Comparison of ENCODE assay signal across 13 mouse cellular contexts in the genomic region with DNA sequence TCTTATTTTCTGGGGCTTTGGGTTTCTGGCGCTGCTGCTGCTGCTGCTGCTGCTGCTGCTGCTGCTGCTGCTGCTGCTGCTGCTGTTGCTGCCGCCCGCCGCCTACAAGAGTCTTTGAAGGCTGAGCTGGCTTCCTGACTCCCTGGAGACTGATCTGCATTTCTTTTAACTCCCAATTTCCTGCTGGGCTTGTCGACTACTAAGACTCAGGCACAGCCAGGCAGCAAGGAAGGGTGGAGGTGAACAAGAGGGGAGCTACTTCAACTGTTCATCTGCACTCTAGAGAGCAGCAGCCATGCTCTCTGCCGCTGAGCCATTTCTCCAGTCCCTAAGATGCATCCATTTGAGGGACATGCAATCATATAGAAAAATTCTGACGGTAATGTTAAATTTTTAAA. TPM values are rescaled to one million over a fixed set of nuclear protein-coding genes. Genes with fewer than 3 reads are reported as not detected.
DNase-seq lines count a peak whose midpoint lies in the region; ATAC-seq and TF ChIP-seq lines count a peak whose summit lies in the region.
"Had no signal": no experiment of that assay in that cellular context is flagged by ENCODE, and none has a peak within 500 bp of the region (broad histone marks: within the 10 kb centered on the region; RNA-seq: fewer than 3 reads in every experiment).

No protein-coding gene starts in this region.

- no peaks in the 10 kb centered on the region for H3K9me3 ChIP-seq in forebrain, postnatal 0 days (ENCODE audit: low read length)
- H3K9me3 ChIP-seq in forebrain, embryonic 15.5 days = no peaks in the 10 kb centered on the region
- peaks cover under 1% of the 10 kb centered on the region; the same call in 1 of the 2 replicates for H3K9me3 ChIP-seq in hindbrain, embryonic 14.5 days (ENCODE audit: control insufficient read depth, low read length)
- no peaks in the 10 kb centered on the region for H3K9me3 ChIP-seq in midbrain, postnatal 0 days (ENCODE audit: low read length)

- H3K27me3 ChIP-seq in forebrain, postnatal 0 days (ENCODE audit: insufficient read depth, low read length) = no peaks in the 10 kb centered on the region
- no peaks in the 10 kb centered on the region for H3K27me3 ChIP-seq in forebrain, embryonic 15.5 days
- no peaks in the 10 kb centered on the region for H3K27me3 ChIP-seq in hindbrain, embryonic 14.5 days (ENCODE audit: control insufficient read depth, insufficient read depth, low read length)
- H3K27me3 ChIP-seq in midbrain, postnatal 0 days (ENCODE audit: insufficient read depth, low read length) = no peaks in the 10 kb centered on the region

- TF ChIP-seq CTCF in forebrain, postnatal 0 days (IDR thresholded peaks at IDR 0.05; ENCODE audit: low read depth) = no peak
- no peak for TF ChIP-seq CTCF in brain, embryonic 14.5 days (IDR thresholded peaks at IDR 0.05; ENCODE audit: borderline replicate concordance, extremely low read depth, insufficient read depth, insufficient read length)
- TF ChIP-seq CTCF in midbrain, postnatal 0 days (IDR thresholded peaks at IDR 0.05) = no peak

- no peak for TF ChIP-seq POLR2A in brain, embryonic 14.5 days (IDR thresholded peaks at IDR 0.05; ENCODE audit: borderline replicate concordance, extremely low read depth, insufficient read depth, insufficient read length, poor library complexity, severe bottlenecking)

- WGBS in forebrain, postnatal 0 days = 3% methylated on average over 7 of the region's 7 CpGs
- WGBS in forebrain, embryonic 15.5 days = 5% methylated on average over 7 of the region's 7 CpGs
- 4% methylated on average over 7 of the region's 7 CpGs for WGBS in hindbrain, embryonic 14.5 days
- 2% methylated on average over 7 of the region's 7 CpGs for WGBS in midbrain, postnatal 0 days

- peak; percentile 23; the same call in 1 of the 2 replicates for ATAC-seq in forebrain, postnatal 0 days
- ATAC-seq in forebrain, embryonic 15.5 days (replicated peaks) = no peak
- no peak for ATAC-seq in hindbrain, embryonic 14.5 days (ENCODE audit: low FRiP score)
- ATAC-seq in midbrain, postnatal 0 days (ENCODE audit: low FRiP score) = no peak

- H3K9ac ChIP-seq in forebrain, postnatal 0 days = no peak overlapping the region
- no peak overlapping the region for H3K9ac ChIP-seq in forebrain, embryonic 15.5 days (replicated peaks)
- peak overlapping the region; percentile 31; the same call in 1 of the 2 replicates for H3K9ac ChIP-seq in hindbrain, embryonic 14.5 days
- H3K9ac ChIP-seq in midbrain, postnatal 0 days (replicated peaks; ENCODE audit: low read length, poor library complexity, severe bottlenecking) = no peak overlapping the region

- H3K36me3 ChIP-seq in forebrain, postnatal 0 days (ENCODE audit: insufficient read depth) = no peaks in the 10 kb centered on the region
- H3K36me3 ChIP-seq in forebrain, embryonic 15.5 days = no peaks in the 10 kb centered on the region
- H3K36me3 ChIP-seq in hindbrain, embryonic 14.5 days (replicated peaks; ENCODE audit: control insufficient read depth, insufficient read depth) = no peaks in the 10 kb centered on the region
- H3K36me3 ChIP-seq in midbrain, postnatal 0 days (ENCODE audit: insufficient read depth, low read length) = no peaks in the 10 kb centered on the region

- H3K27ac ChIP-seq in forebrain, postnatal 0 days (ENCODE audit: low read depth, low read length) = no peak overlapping the region
- no peak overlapping the region for H3K27ac ChIP-seq in forebrain, embryonic 15.5 days (replicated peaks)
- H3K27ac ChIP-seq in hindbrain, embryonic 14.5 days = peak overlapping the region; percentile 50
- peak overlapping the region; percentile 44 for H3K27ac ChIP-seq in midbrain, postnatal 0 days (ENCODE audit: low read depth, low read length)

- 0 out of 2 replicates have a peak overlapping the region, but pooled peaks have one; percentile 3 for H3K4me2 ChIP-seq in forebrain, postnatal 0 days (ENCODE audit: low read depth)
- no peak overlapping the region for H3K4me2 ChIP-seq in forebrain, embryonic 15.5 days (replicated peaks)
- peak overlapping the region; percentile 27; the same call in 1 of the 2 replicates for H3K4me2 ChIP-seq in hindbrain, embryonic 14.5 days (replicated peaks)
- H3K4me2 ChIP-seq in midbrain, postnatal 0 days (ENCODE audit: low read depth, low read length, poor library complexity, severe bottlenecking) = no peak overlapping the region

- DNase-seq in forebrain, postnatal 0 days = peak; percentile 23
- peak; percentile 74 for DNase-seq in brain, embryonic 14.5 days (ENCODE audit: low read depth)
- DNase-seq in hindbrain, embryonic 14.5 days (ENCODE audit: low spot score) = peak; percentile 42
- peak; percentile 31 for DNase-seq in midbrain, postnatal 0 days (ENCODE audit: low spot score)
- no peak for DNase-seq in c-Kit-positive CD71-positive TER-119-positive erythroid progenitor cells, embryonic 14.5 days (ENCODE audit: low spot score)
- no peak for DNase-seq in right cerebral cortex, postnatal 4 days
- DNase-seq in testis, postnatal 14 days (ENCODE audit: low spot score) = no peak
- DNase-seq: adrenal gland, postnatal 36 days; cerebellum, adult 2 months; gastrocnemius, postnatal 25 days; kidney, adult 8-10 months had no signal

- no peak overlapping the region for H3K4me3 ChIP-seq in forebrain, postnatal 0 days (ENCODE audit: low read depth, low read length)
- H3K4me3 ChIP-seq in forebrain, embryonic 15.5 days = no peak overlapping the region
- no peak overlapping the region for H3K4me3 ChIP-seq in hindbrain, embryonic 14.5 days (replicated peaks; ENCODE audit: low read length)
- no peak overlapping the region for H3K4me3 ChIP-seq in midbrain, postnatal 0 days (ENCODE audit: low read depth, low read length)

- H3K4me1 ChIP-seq in forebrain, postnatal 0 days (ENCODE audit: insufficient read depth) = no peaks in the 10 kb centered on the region
- no peaks in the 10 kb centered on the region for H3K4me1 ChIP-seq in forebrain, embryonic 15.5 days
- H3K4me1 ChIP-seq in hindbrain, embryonic 14.5 days (replicated peaks; ENCODE audit: control insufficient read depth, insufficient read depth, low read length) = no peaks in the 10 kb centered on the region; the same call in 1 of the 2 replicates
- no peaks in the 10 kb centered on the region for H3K4me1 ChIP-seq in midbrain, postnatal 0 days (ENCODE audit: insufficient read depth, low read length)

RNA-seq across cellular contexts. Expression of gene Cfap57, which starts 30.8 kb away (rescaled TPM):
- 0.69 and 2.0 TPM in 2 replicates for total RNA-seq in forebrain, postnatal 0 days (2014; rRNA removed)
- polyA plus RNA-seq in forebrain, postnatal 0 days (2015; fragmentation: Nextera tagmentation; extraction: Ambion mirVana) = 0.89 and 1.3 TPM in 2 replicates
- polyA plus RNA-seq in forebrain, embryonic 15.5 days (2015; fragmentation: Nextera tagmentation; extraction: Ambion mirVana) = 0.52 and 0.73 TPM in 2 replicates
- polyA plus RNA-seq in brain, embryonic 14.5 days (2012; rRNA removed) = 0.72 and 1.5 TPM in 2 replicates
- 1.7 and 3.1 TPM in 2 replicates for polyA plus RNA-seq in hindbrain, embryonic 14.5 days (2014; fragmentation: Nextera tagmentation; extraction: Ambion mirVana)
- total RNA-seq in midbrain, postnatal 0 days (2014; rRNA removed) = 0.82 and 1.1 TPM in 2 replicates
- 1.4 TPM in 2 replicates for polyA plus RNA-seq in midbrain, postnatal 0 days (2015; fragmentation: Nextera tagmentation; extraction: Ambion mirVana)
- total RNA-seq: adrenal gland, postnatal 36 days; gastrocnemius, postnatal 25 days; liver, adult 2 months had no signal
- polyA plus RNA-seq: liver, adult 2 months had no signal

RNA-seq across cellular contexts. Expression of gene Ebna1bp2, which starts 30.9 kb away (rescaled TPM):
- total RNA-seq in forebrain, postnatal 0 days (2014; rRNA removed) = 48.9 and 56.3 TPM in 2 replicates
- 97.7 and 104 TPM in 2 replicates for polyA plus RNA-seq in forebrain, postnatal 0 days (2015; fragmentation: Nextera tagmentation; extraction: Ambion mirVana)
- 140 and 150 TPM in 2 replicates for polyA plus RNA-seq in forebrain, embryonic 15.5 days (2015; fragmentation: Nextera tagmentation; extraction: Ambion mirVana)
- polyA plus RNA-seq in brain, embryonic 14.5 days (2012; rRNA removed) = 67.7 and 74.9 TPM in 2 replicates
- 102 TPM in 2 replicates for polyA plus RNA-seq in hindbrain, embryonic 14.5 days (2014; fragmentation: Nextera tagmentation; extraction: Ambion mirVana)
- total RNA-seq in midbrain, postnatal 0 days (2014; rRNA removed) = 29.4 and 40.7 TPM in 2 replicates
- 76.7 and 83.8 TPM in 2 replicates for polyA plus RNA-seq in midbrain, postnatal 0 days (2015; fragmentation: Nextera tagmentation; extraction: Ambion mirVana)

RNA-seq across cellular contexts. Expression of gene Tmem125, which starts 45.9 kb away (rescaled TPM):
- total RNA-seq in forebrain, postnatal 0 days (2014; rRNA removed) = 0.31 TPM in 1 of 2 replicates, not detected in the other
- 0.29 and 0.39 TPM in 2 replicates for polyA plus RNA-seq in forebrain, postnatal 0 days (2015; fragmentation: Nextera tagmentation; extraction: Ambion mirVana)
- polyA plus RNA-seq in forebrain, embryonic 15.5 days (2015; fragmentation: Nextera tagmentation; extraction: Ambion mirVana) = 0.09 and 0.27 TPM in 2 replicates
- polyA plus RNA-seq in brain, embryonic 14.5 days (2012; rRNA removed) = 0.49 and 0.82 TPM in 2 replicates
- not detected in 2 replicates for polyA plus RNA-seq in hindbrain, embryonic 14.5 days (2014; fragmentation: Nextera tagmentation; extraction: Ambion mirVana)
- total RNA-seq in midbrain, postnatal 0 days (2014; rRNA removed) = 0.19 and 0.22 TPM in 2 replicates
- 0.14 and 0.23 TPM in 2 replicates for polyA plus RNA-seq in midbrain, postnatal 0 days (2015; fragmentation: Nextera tagmentation; extraction: Ambion mirVana)
- total RNA-seq: adrenal gland, postnatal 36 days; gastrocnemius, postnatal 25 days had no signal

Comparison
In these comparisons a context has a peak if more than half of its experiments do, and no peak if none do; other contexts are left out.
1. H3K4me2 ChIP-seq: peak in forebrain, postnatal 0 days (single experiment) and hindbrain, embryonic 14.5 days (single experiment); none in forebrain, embryonic 15.5 days (single experiment) and midbrain, postnatal 0 days (single experiment).
2. DNase-seq: peak in forebrain, postnatal 0 days (single experiment), brain, embryonic 14.5 days (single experiment), hindbrain, embryonic 14.5 days (single experiment) and midbrain, postnatal 0 days (single experiment); none in c-Kit-positive CD71-positive TER-119-positive erythroid progenitor cells, embryonic 14.5 days (single experiment), right cerebral cortex, postnatal 4 days (single experiment) and testis, postnatal 14 days (single experiment).
3. H3K27ac ChIP-seq: peak in hindbrain, embryonic 14.5 days (single experiment) and midbrain, postnatal 0 days (single experiment); none in forebrain, postnatal 0 days (single experiment) and forebrain, embryonic 15.5 days (single experiment).